Mouse (Mus musculus): ENCODE data around the gene Akap14. TPM values are rescaled to one million over a fixed set of nuclear protein-coding genes. Genes with fewer than 3 reads are reported as not detected.
"Not testable (repeated sequence)": the region's sequence is repeated elsewhere in the genome, so short reads cannot be mapped to it uniquely, and the experiment has no call there.

Gene Akap14
- polyA plus RNA-seq, 1 experiment: 0.13 TPM

- no peaks in the 10 kb centered on the region for H3K36me3 ChIP-seq (ENCODE audit: control insufficient read depth, insufficient read depth, low read length)
- H3K27me3 ChIP-seq (ENCODE audit: control insufficient read depth, insufficient read depth, low read length): no peaks in the 10 kb centered on the region
- WGBS: 5% methylated on average over 3 of the region's 3 CpGs
- no peak overlapping the region for H3K4me3 ChIP-seq (ENCODE audit: control insufficient read depth, insufficient read depth, low read length)
- TF ChIP-seq CTCF (IDR thresholded peaks at IDR 0.05; ENCODE audit: borderline replicate concordance, control insufficient read depth, extremely low read depth, insufficient read depth, low read length, poor library complexity): no peak
- no peak for TF ChIP-seq POLR2A (IDR thresholded peaks at IDR 0.05; ENCODE audit: control insufficient read depth, extremely low read depth, insufficient read depth, low read length, poor library complexity)
- no peak overlapping the region for H3K27ac ChIP-seq (ENCODE audit: control insufficient read depth, insufficient read depth, low read length)
- H3K4me1 ChIP-seq (replicated peaks; ENCODE audit: control insufficient read depth, insufficient read depth, low read length): no peaks in the 10 kb centered on the region
- DNase-seq: peak; percentile 24
Observed at GRCm38 (mm10) chrX:37167085-37167484, 1.6 kb downstream of the Akap14 start.

GRCm38 (mm10) chrX:37163115-37163514 is 5.5 kb downstream of the Akap14 start:
- 90% methylated on average over 18 of the region's 18 CpGs for WGBS

GRCm38 (mm10) chrX:37161169-37161568 is 7.5 kb downstream of the Akap14 start:
- TF ChIP-seq CTCF (IDR thresholded peaks at IDR 0.05; ENCODE audit: borderline replicate concordance, control insufficient read depth, extremely low read depth, insufficient read depth, low read length, poor library complexity) (no peak), POLR2A (IDR thresholded peaks at IDR 0.05; ENCODE audit: control insufficient read depth, extremely low read depth, insufficient read depth, low read length, poor library complexity) (no peak)
- H3K27ac ChIP-seq (ENCODE audit: control insufficient read depth, insufficient read depth, low read length): no peak overlapping the region
- peaks cover 6% of the 10 kb centered on the region for H3K4me1 ChIP-seq (replicated peaks; ENCODE audit: control insufficient read depth, insufficient read depth, low read length)
- H3K4me3 ChIP-seq (ENCODE audit: control insufficient read depth, insufficient read depth, low read length): no peak overlapping the region; the same call in 1 of the 2 replicates
- H3K27me3 ChIP-seq (ENCODE audit: control insufficient read depth, insufficient read depth, low read length): no peaks in the 10 kb centered on the region
- peak; percentile 1 for DNase-seq
- H3K36me3 ChIP-seq (ENCODE audit: control insufficient read depth, insufficient read depth, low read length): no peaks in the 10 kb centered on the region
- WGBS: 25% methylated on average over 10 of the region's 10 CpGs

More at GRCm38 (mm10) chrX:37163115-37163514, 5.5 kb downstream of the Akap14 start:
- no peak for TF ChIP-seq POLR2A (IDR thresholded peaks at IDR 0.05; ENCODE audit: control insufficient read depth, extremely low read depth, insufficient read depth, low read length, poor library complexity)
- TF ChIP-seq CTCF (IDR thresholded peaks at IDR 0.05; ENCODE audit: borderline replicate concordance, control insufficient read depth, extremely low read depth, insufficient read depth, low read length, poor library complexity): no peak
- Histone ChIP-seq H3K36me3 (ENCODE audit: control insufficient read depth, insufficient read depth, low read length) (no peaks in the 10 kb centered on the region), H3K4me1 (replicated peaks; ENCODE audit: control insufficient read depth, insufficient read depth, low read length) (peaks cover 6% of the 10 kb centered on the region), H3K27ac (ENCODE audit: control insufficient read depth, insufficient read depth, low read length) (no peak overlapping the region), H3K27me3 (ENCODE audit: control insufficient read depth, insufficient read depth, low read length) (no peaks in the 10 kb centered on the region), H3K4me3 (ENCODE audit: control insufficient read depth, insufficient read depth, low read length) (no peak overlapping the region)
- no peak for DNase-seq

- Histone ChIP-seq H3K27me3 (ENCODE audit: control insufficient read depth, insufficient read depth, low read length) (no peaks in the 10 kb centered on the region), H3K36me3 (ENCODE audit: control insufficient read depth, insufficient read depth, low read length) (peaks cover 9% of the 10 kb centered on the region; the same call in 1 of the 2 replicates), H3K27ac (ENCODE audit: control insufficient read depth, insufficient read depth, low read length) (no peak overlapping the region), H3K4me3 (ENCODE audit: control insufficient read depth, insufficient read depth, low read length) (no peak overlapping the region), H3K4me1 (replicated peaks; ENCODE audit: control insufficient read depth, insufficient read depth, low read length) (peaks cover 6% of the 10 kb centered on the region)
- peak; percentile 5 for DNase-seq
- no peak for TF ChIP-seq CTCF (IDR thresholded peaks at IDR 0.05; ENCODE audit: borderline replicate concordance, control insufficient read depth, extremely low read depth, insufficient read depth, low read length, poor library complexity)
- no peak for TF ChIP-seq POLR2A (IDR thresholded peaks at IDR 0.05; ENCODE audit: control insufficient read depth, extremely low read depth, insufficient read depth, low read length, poor library complexity)
- 59% methylated on average over 4 of the region's 4 CpGs for WGBS
Observed at GRCm38 (mm10) chrX:37157839-37158238, 10.8 kb downstream of the Akap14 start.

GRCm38 (mm10) chrX:37144954-37145353 is 23.7 kb downstream of the Akap14 start:
- TF ChIP-seq CTCF (IDR thresholded peaks at IDR 0.05; ENCODE audit: borderline replicate concordance, control insufficient read depth, extremely low read depth, insufficient read depth, low read length, poor library complexity): no peak
- TF ChIP-seq POLR2A (IDR thresholded peaks at IDR 0.05; ENCODE audit: control insufficient read depth, extremely low read depth, insufficient read depth, low read length, poor library complexity): no peak
- H3K4me1 ChIP-seq (replicated peaks; ENCODE audit: control insufficient read depth, insufficient read depth, low read length): no peaks in the 10 kb centered on the region
- WGBS: 86% methylated on average over 2 of the region's 2 CpGs
- H3K4me3 ChIP-seq (ENCODE audit: control insufficient read depth, insufficient read depth, low read length): no peak overlapping the region
- no peak overlapping the region for H3K27ac ChIP-seq (ENCODE audit: control insufficient read depth, insufficient read depth, low read length)
- H3K36me3 ChIP-seq (ENCODE audit: control insufficient read depth, insufficient read depth, low read length): peaks cover 21% of the 10 kb centered on the region
- H3K27me3 ChIP-seq (ENCODE audit: control insufficient read depth, insufficient read depth, low read length): no peaks in the 10 kb centered on the region
- peak; percentile 27 for DNase-seq

DNA sequence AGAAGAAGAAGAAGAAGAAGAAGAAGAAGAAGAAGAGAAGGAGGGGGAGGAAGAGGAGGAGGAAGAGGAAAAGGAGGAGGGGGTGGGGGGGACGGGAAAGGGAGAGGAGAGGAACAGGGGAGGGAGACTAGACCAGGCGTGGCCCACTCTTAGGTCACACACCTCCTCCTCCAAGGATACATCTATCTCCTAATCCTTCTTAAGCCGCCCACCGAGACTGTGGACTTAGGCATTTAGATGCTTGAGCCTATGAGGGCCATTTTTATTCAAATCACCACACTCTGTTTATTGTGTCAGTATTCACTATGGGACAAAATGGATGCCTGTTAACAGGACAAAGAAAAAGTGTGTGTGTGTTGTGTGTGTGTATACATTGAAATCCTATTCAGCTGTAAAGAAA is 24.1 kb downstream of the Akap14 start:
- DNase-seq; H3K27me3 ChIP-seq (ENCODE audit: control insufficient read depth, insufficient read depth, low read length); H3K27ac ChIP-seq (ENCODE audit: control insufficient read depth, insufficient read depth, low read length); H3K4me3 ChIP-seq (ENCODE audit: control insufficient read depth, insufficient read depth, low read length); H3K4me1 ChIP-seq (replicated peaks; ENCODE audit: control insufficient read depth, insufficient read depth, low read length): not testable (repeated sequence)
- 40% methylated on average over 1 of the region's 4 CpGs for WGBS
- H3K36me3 ChIP-seq (ENCODE audit: control insufficient read depth, insufficient read depth, low read length): peaks cover 21% of the 10 kb centered on the region

DNA sequence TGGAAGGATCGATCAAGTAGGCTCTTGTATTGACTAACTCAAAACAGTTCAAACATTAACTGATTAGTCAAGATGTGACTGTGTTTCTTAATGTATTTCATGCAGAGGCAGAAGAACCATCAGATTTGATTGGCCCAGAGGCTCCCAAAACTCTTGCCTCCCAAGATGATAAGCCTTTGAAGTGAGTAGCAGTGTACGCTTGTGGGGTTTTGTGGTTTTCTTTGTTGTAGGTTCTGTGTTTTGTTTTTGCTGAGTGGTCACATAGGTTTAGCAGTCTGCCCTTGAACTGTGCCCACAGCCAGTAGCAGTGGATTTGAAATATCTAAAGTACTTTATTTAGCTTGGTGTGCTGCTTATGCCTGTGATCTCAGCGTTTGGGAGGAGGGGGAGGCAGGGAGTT is 26.9 kb downstream of the Akap14 start:
- H3K36me3 ChIP-seq (ENCODE audit: control insufficient read depth, insufficient read depth, low read length): peaks cover 19% of the 10 kb centered on the region
- no peak overlapping the region for H3K27ac ChIP-seq (ENCODE audit: control insufficient read depth, insufficient read depth, low read length)
- no peak overlapping the region for H3K4me3 ChIP-seq (ENCODE audit: control insufficient read depth, insufficient read depth, low read length)
- WGBS: 15% methylated on average over 3 of the region's 3 CpGs
- no peaks in the 10 kb centered on the region for H3K4me1 ChIP-seq (replicated peaks; ENCODE audit: control insufficient read depth, insufficient read depth, low read length)
- no peak for DNase-seq
- TF ChIP-seq CTCF (IDR thresholded peaks at IDR 0.05; ENCODE audit: borderline replicate concordance, control insufficient read depth, extremely low read depth, insufficient read depth, low read length, poor library complexity) (no peak), POLR2A (IDR thresholded peaks at IDR 0.05; ENCODE audit: control insufficient read depth, extremely low read depth, insufficient read depth, low read length, poor library complexity) (no peak)
- no peaks in the 10 kb centered on the region for H3K27me3 ChIP-seq (ENCODE audit: control insufficient read depth, insufficient read depth, low read length)

Data from thymus, adult 2 months (tissue).